Mouse (Mus musculus) cortical plate, adult 2 months (tissue): Measurements from ENCODE around the gene 1700016H13Rik. TPM values are rescaled to one million over a fixed set of nuclear protein-coding genes. Genes with fewer than 3 reads are reported as not detected.

Experiments
- H3K27ac ChIP-seq: fragments of 200-500 bp; 2 replicates; pipeline ENCODE4 v1.5.1; 2012; ENCODE audit warnings: low read length, control low read depth, inconsistent platforms; ENCODE audit not compliant: insufficient read depth
- H3K4me1 ChIP-seq: fragments of 200-500 bp; 2 replicates; pipeline ENCODE4 v1.6.1; 2011; ENCODE audit warnings: low read length; ENCODE audit not compliant: control insufficient read depth, insufficient read depth
- H3K4me3 ChIP-seq: fragments of 200-500 bp; 2 replicates; pipeline ENCODE4 v1.5.1; 2011; ENCODE audit warnings: mild to moderate bottlenecking, low read length, control low read depth; ENCODE audit not compliant: insufficient read depth
- CTCF ChIP-seq: fragments of 200-500 bp; IDR thresholded peaks from 2 replicates; pipeline ENCODE4 v1.5.1; 2011; ENCODE audit warnings: mild to moderate bottlenecking, control low read depth, low read length; ENCODE audit not compliant: insufficient read depth; ENCODE audit errors: extremely low read depth
- POLR2A ChIP-seq: fragments of 200-500 bp; IDR thresholded peaks from 2 replicates; pipeline ENCODE4 v1.6.1; 2011; ENCODE audit warnings: mild to moderate bottlenecking, low read length, control low read depth; ENCODE audit not compliant: insufficient read depth; ENCODE audit errors: extremely low read depth
- polyA plus RNA-seq: library from polyadenylated mRNA; depleted of rRNA; stranded (reverse); fragments of >200 nt; gene quantifications from 2 replicates; pipeline ENCODE4 v1.2.3, GENCODE M21; 2012; rRNA removed

The 1700016H13Rik gene
- not detected in 2 replicates for polyA plus RNA-seq

DNA sequence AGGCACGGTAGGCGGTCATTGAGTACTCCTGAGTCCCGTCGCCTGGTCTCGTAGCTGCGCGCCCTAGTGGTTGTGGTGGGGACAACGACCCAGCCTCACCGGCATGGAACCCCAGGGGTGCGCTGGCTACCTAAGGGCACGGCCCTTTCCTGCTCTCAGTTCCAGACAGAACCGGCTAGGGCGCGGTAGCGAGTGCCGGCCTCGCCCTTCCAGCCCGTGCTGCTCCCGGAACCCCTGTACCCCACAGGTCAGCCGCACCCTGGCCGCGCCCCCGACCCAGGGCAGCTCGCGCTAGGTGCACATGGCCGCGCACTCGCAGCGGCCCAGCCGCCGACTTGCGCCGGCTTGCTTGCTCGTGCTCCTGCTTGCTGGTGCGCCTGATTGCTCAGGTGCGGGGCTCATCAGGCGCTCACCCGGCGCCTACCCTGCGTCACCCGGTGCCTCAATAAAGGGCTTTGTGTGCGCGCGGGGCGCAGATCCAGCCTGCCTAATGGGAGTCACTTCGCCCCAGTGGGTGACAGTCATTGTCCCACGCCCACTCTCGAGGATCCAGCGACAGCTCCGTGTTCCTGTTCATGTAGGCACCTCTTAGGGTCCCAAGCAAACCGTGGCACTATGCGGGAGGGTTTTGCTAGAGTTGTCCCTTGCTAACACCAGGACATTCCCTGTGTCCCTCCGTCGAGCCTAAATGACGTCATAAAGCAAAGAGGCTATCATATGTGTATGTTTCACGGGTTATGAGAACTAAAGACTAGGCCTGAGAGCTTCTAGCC, at the start of gene 1700016H13Rik:
Gene 1700016H13Rik (minus strand): TSS at position 665 of the 773 bp plus-strand sequence.
- TF ChIP-seq CTCF (peak; percentile 28; the same call in 1 of the 2 replicates), POLR2A (no peak)
- Histone ChIP-seq H3K4me1 (no peaks in the 10 kb centered on the region), H3K27ac (no peak within 1 kb of the TSS), H3K4me3 (peak within 1 kb of the TSS; percentile 33)

GRCm38 (mm10) chr5:103705331-103705730, 49.5 kb upstream of the 1700016H13Rik start:
- TF ChIP-seq POLR2A (no peak), CTCF (no peak)
- Histone ChIP-seq H3K27ac (no peak overlapping the region), H3K4me1 (no peaks in the 10 kb centered on the region), H3K4me3 (no peak overlapping the region)

DNA sequence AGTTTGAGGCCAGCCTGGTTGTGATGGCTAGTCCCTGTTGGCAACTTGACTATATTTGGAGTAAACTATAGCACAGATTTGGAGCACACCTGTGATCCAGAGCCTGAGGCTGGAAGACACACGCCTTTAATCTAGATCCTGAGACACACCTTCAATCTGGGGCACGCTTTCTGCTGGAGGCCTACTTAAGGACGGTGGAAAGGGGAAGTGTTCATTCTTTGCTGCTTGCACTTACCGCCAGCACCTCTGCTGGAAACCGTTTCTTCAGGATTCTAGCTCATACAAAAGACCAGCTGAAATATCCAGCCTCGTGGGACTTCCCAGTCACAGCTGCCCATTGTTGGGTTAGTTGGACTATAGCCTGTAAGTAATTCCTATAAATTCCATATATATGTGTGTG, 46.7 kb upstream of the 1700016H13Rik start:
- TF ChIP-seq POLR2A, result no peak
- TF ChIP-seq CTCF, result no peak

DNA sequence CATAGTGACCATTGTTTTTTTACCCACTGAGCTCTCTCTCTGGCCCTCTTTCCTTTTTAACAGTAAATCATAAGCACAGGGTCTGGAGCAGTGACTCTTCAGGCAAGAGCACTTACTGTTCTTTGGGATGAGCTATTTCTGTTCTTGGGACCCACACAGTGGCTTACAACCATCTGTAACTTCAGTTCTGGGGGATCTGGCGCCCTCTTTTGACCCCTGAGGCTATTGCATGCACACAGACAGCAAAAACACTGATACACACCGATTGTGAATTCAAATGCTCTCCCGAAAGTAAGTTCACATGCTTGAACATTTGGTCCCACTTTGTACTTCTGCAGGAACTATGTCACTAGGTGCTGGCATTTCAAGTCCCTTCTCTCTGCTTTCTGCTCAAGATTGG, 45.7 kb upstream of the 1700016H13Rik start:
- Histone ChIP-seq H3K4me3 (no peak overlapping the region), H3K4me1 (peaks cover 1% of the 10 kb centered on the region; the same call in 1 of the 2 replicates), H3K27ac (no peak overlapping the region)
- TF ChIP-seq CTCF (peak; percentile 8; the same call in 1 of the 2 replicates), POLR2A (no peak)

More for the DNA sequence above, 46.7 kb upstream of the 1700016H13Rik start:
- no peak overlapping the region for H3K4me3 ChIP-seq
- no peak overlapping the region for H3K27ac ChIP-seq
- peaks cover 1% of the 10 kb centered on the region; the same call in 1 of the 2 replicates for H3K4me1 ChIP-seq

- no peak for TF ChIP-seq POLR2A
- no peak for TF ChIP-seq CTCF
- Histone ChIP-seq H3K4me3 (no peak overlapping the region), H3K27ac (no peak overlapping the region), H3K4me1 (peaks cover 1% of the 10 kb centered on the region; the same call in 1 of the 2 replicates)
Observed at GRCm38 (mm10) chr5:103700661-103701060, 44.9 kb upstream of the 1700016H13Rik start.

DNA sequence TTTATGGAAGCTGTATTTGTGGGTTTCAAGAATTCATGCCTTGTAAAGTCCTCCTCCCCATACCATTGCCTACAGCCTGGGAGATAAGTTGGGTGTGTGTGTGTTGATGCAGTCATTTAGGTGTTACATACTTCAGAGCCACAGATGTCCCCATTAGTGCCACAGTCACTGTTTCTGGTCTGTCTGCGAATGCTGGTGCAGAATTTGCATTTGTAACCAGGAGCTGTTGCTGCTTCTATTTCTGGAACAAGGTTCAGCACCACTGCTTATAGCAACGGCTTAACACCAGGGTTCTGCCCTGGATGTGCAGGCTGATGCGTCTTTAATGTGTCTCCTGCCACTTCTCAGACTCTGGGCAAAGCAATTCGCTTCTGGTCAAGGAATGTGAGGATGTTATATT, 43.7 kb upstream of the 1700016H13Rik start:
- H3K4me1 ChIP-seq, result peaks cover 1% of the 10 kb centered on the region; the same call in 1 of the 2 replicates
- no peak overlapping the region for H3K4me3 ChIP-seq
- no peak for TF ChIP-seq CTCF
- TF ChIP-seq POLR2A, result no peak
- no peak overlapping the region for H3K27ac ChIP-seq

- no peak overlapping the region for H3K4me3 ChIP-seq
- no peak overlapping the region for H3K27ac ChIP-seq
- H3K4me1 ChIP-seq, result peaks cover 1% of the 10 kb centered on the region; the same call in 1 of the 2 replicates
- no peak for TF ChIP-seq POLR2A
- TF ChIP-seq CTCF, result no peak
Observed at GRCm38 (mm10) chr5:103698577-103698976, 42.8 kb upstream of the 1700016H13Rik start.

GRCm38 (mm10) chr5:103697875-103698491, 42.2 kb upstream of the 1700016H13Rik start:
- Histone ChIP-seq H3K4me3 (no peak overlapping the region), H3K27ac (no peak overlapping the region), H3K4me1 (peaks cover 1% of the 10 kb centered on the region; the same call in 1 of the 2 replicates)
- TF ChIP-seq CTCF (no peak), POLR2A (no peak)

DNA sequence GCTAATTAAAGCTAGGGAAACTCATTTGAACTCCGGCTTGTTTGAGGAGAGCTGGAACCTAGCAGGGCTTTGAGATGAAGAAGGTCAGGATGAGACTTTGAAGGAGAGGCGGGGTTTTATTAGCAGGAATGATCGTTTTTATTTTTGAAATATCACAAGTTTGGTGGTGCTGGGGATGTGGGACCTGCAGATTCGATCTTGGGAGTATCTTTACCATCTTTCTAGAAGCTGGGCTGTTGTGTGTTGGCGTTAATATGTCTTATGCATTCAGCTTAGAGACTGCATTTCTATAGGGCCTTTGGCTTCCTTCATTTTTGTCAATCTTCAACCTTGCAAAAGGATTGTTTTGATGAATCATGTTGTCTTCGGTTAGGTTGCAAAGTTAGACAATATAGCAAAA, 38.3 kb upstream of the 1700016H13Rik start:
- H3K4me1 ChIP-seq, result no peaks in the 10 kb centered on the region
- no peak for TF ChIP-seq CTCF
- TF ChIP-seq POLR2A, result no peak
- no peak overlapping the region for H3K4me3 ChIP-seq
- no peak overlapping the region for H3K27ac ChIP-seq
